Mouse (Mus musculus) MEL (cell line): ENCODE results near the gene Ppp2r5b. TPM values are rescaled to one million over a fixed set of nuclear protein-coding genes. Genes with fewer than 3 reads are reported as not detected.

Experiments used
- DNase-seq: peaks from one replicate; pipeline ENCODE4 v3.0.0; 2011; ENCODE audit warnings: low read depth, low spot score
- H3K27ac ChIP-seq: 2 replicates; pipeline ENCODE4 v1.5.1; 2012; ENCODE audit warnings: low read depth, mild to moderate bottlenecking, control low read depth, low read length, moderate library complexity; ENCODE audit not compliant: control insufficient read depth
- H3K27me3 ChIP-seq, 2 experiments: fragments of 150-350 bp in 1 of 2; sonication (generic) in 1 of 2; 2 replicates each; pipeline ENCODE4 v1.6.1; 2012; ENCODE audit warnings: low read length in 2 of 2, mild to moderate bottlenecking in 2 of 2, improper control_type of control experiment in 1 of 2, moderate library complexity in 1 of 2; ENCODE audit not compliant: insufficient read depth in 2 of 2, control insufficient read depth in 1 of 2
- H3K36me3 ChIP-seq, 2 experiments: 2 replicates each; pipeline ENCODE4 v1.6.1; 2012 to 2014; ENCODE audit warnings: low read length in 2 of 2, improper control_type of control experiment in 1 of 2, inconsistent platforms in 1 of 2, mild to moderate bottlenecking in 1 of 2; ENCODE audit not compliant: insufficient read depth in 2 of 2, control insufficient read depth in 1 of 2
- H3K4me1 ChIP-seq, 2 experiments: fragments of 150-350 bp in 1 of 2; sonication (generic) in 1 of 2; 2 replicates each; pipeline ENCODE4 v1.6.1; 2012; ENCODE audit warnings: low read length in 2 of 2, improper control_type of control experiment in 1 of 2, mild to moderate bottlenecking in 1 of 2; ENCODE audit not compliant: insufficient read depth in 2 of 2, control insufficient read depth in 1 of 2
- H3K4me3 ChIP-seq, 2 experiments: fragments of 150-350 bp in 1 of 2; sonication (generic) in 1 of 2; 2 replicates each; pipeline ENCODE4 v1.5.1; 2012; ENCODE audit warnings: low read depth in 2 of 2, low read length in 2 of 2, mild to moderate bottlenecking in 2 of 2, moderate library complexity in 2 of 2, control low read depth in 1 of 2, improper control_type of control experiment in 1 of 2; ENCODE audit not compliant: control insufficient read depth in 1 of 2, insufficient read depth in 1 of 2
- H3K79me2 ChIP-seq: 2 replicates; pipeline ENCODE4 v1.6.1; 2012; ENCODE audit warnings: mild to moderate bottlenecking, low read length, moderate library complexity; ENCODE audit not compliant: control insufficient read depth, poor library complexity, insufficient read depth
- H3K9ac ChIP-seq: 2 replicates; pipeline ENCODE4 v1.6.1; 2012; ENCODE audit warnings: low read depth, mild to moderate bottlenecking, control low read depth, low read length, moderate library complexity; ENCODE audit not compliant: control insufficient read depth, poor library complexity, severe bottlenecking
- H3K9me3 ChIP-seq: fragments of 150-350 bp; sonication (generic); replicated peaks from 2 replicates; pipeline ENCODE4 v1.6.1; 2012; ENCODE audit warnings: mild to moderate bottlenecking, low read length, improper control_type of control experiment, moderate library complexity; ENCODE audit not compliant: insufficient read depth
- BHLHE40 ChIP-seq: IDR thresholded peaks from 2 replicates; pipeline ENCODE4 v1.6.1; 2012; ENCODE audit warnings: low read depth, mild to moderate bottlenecking, inconsistent platforms, low read length, improper control_type of control experiment, borderline replicate concordance
- CHD1 ChIP-seq: IDR thresholded peaks from 2 replicates; pipeline ENCODE4 v1.6.1; 2012; ENCODE audit warnings: low read depth, mild to moderate bottlenecking, inconsistent platforms, low read length, improper control_type of control experiment
- E2F4 ChIP-seq: IDR thresholded peaks from 2 replicates; pipeline ENCODE4 v1.6.1; 2011; ENCODE audit warnings: low read depth, low read length, improper control_type of control experiment, borderline replicate concordance
- EP300 ChIP-seq, 2 experiments: IDR thresholded peaks; 2 replicates each; pipeline ENCODE4 v1.6.1; 2011; ENCODE audit warnings: improper control_type of control experiment in 2 of 2, low read length in 2 of 2, low read depth in 1 of 2, mild to moderate bottlenecking in 1 of 2
- HCFC1 ChIP-seq: IDR thresholded peaks from 2 replicates; pipeline ENCODE4 v1.6.1; 2012; ENCODE audit warnings: low read depth, mild to moderate bottlenecking, inconsistent platforms, low read length, improper control_type of control experiment, moderate library complexity
- JUND ChIP-seq: IDR thresholded peaks from 2 replicates; pipeline ENCODE4 v1.6.1; 2011; ENCODE audit warnings: low read depth, mild to moderate bottlenecking, improper control_type of control experiment, low read length
- KAT2A ChIP-seq: conservative IDR thresholded peaks from 2 replicates; pipeline ENCODE4 v1.6.1; 2012; ENCODE audit warnings: low read depth, low read length, improper control_type of control experiment, inconsistent platforms
- MAFK ChIP-seq: IDR thresholded peaks from 2 replicates; pipeline ENCODE4 v1.6.1; 2011; ENCODE audit warnings: low read depth, mild to moderate bottlenecking, low read length, improper control_type of control experiment, borderline replicate concordance
- MYB ChIP-seq: IDR thresholded peaks from 2 replicates; pipeline ENCODE4 v1.6.1; 2011; ENCODE audit warnings: mild to moderate bottlenecking, low read depth, low read length, improper control_type of control experiment
- MYC ChIP-seq: IDR thresholded peaks from 2 replicates; pipeline ENCODE4 v1.6.1; 2011; ENCODE audit warnings: low read depth, mild to moderate bottlenecking, low read length, improper control_type of control experiment, moderate library complexity
- SMC3 ChIP-seq: IDR thresholded peaks from 2 replicates; pipeline ENCODE4 v1.6.1; 2011; ENCODE audit warnings: low read depth, low read length, improper control_type of control experiment
- UBTF ChIP-seq: IDR thresholded peaks from 2 replicates; pipeline ENCODE4 v1.6.1; 2012; ENCODE audit warnings: low read depth, mild to moderate bottlenecking, inconsistent platforms, low read length, improper control_type of control experiment, moderate library complexity, borderline replicate concordance; ENCODE audit not compliant: insufficient read depth
- ZKSCAN1 ChIP-seq: IDR thresholded peaks from 2 replicates; pipeline ENCODE4 v1.6.1; 2012; ENCODE audit warnings: low read depth, mild to moderate bottlenecking, inconsistent platforms, low read length, improper control_type of control experiment, moderate library complexity
- polyA plus RNA-seq, 2 experiments: library from polyadenylated mRNA; stranded (reverse) in 1 of 2; unstranded in 1 of 2; fragments of >175 nt in 1 of 2; fragments of >200 nt in 1 of 2; gene quantifications; 2 replicates each; pipeline versions ENCODE4 v1.2.1 to v1.2.4; 2012; ENCODE audit warnings: low replicate concordance in 2 of 2, low read depth in 1 of 2; ENCODE audit not compliant: insufficient read length in 2 of 2, insufficient read depth in 1 of 2, missing spikeins in 1 of 2
- total RNA-seq: library from RNA; depleted of rRNA; stranded (reverse); fragments of 300-350 nt; gene quantifications from 2 replicates; pipeline ENCODE4 v1.2.3, GENCODE M21; 2012; rRNA removed

Gene Ppp2r5b
- total and polyA plus RNA-seq, 3 experiments = 14.7 to 15.6 TPM; not detected in 1

- no peak overlapping the region for H3K27ac ChIP-seq
- no peaks in the 10 kb centered on the region for H3K4me1 ChIP-seq
- no peaks in the 10 kb centered on the region for H3K79me2 ChIP-seq
- H3K9ac ChIP-seq = no peak overlapping the region
- no peaks in the 10 kb centered on the region for H3K36me3 ChIP-seq
- DNase-seq = no peak
- no peaks in the 10 kb centered on the region for H3K9me3 ChIP-seq
- H3K27me3 ChIP-seq = peaks cover 0 to 2% of the 10 kb centered on the region in 2 experiments; a peak in 3 of 4 replicates
- no peak for TF ChIP-seq SMC3
- no peak for TF ChIP-seq MYC
- no peak for TF ChIP-seq ZKSCAN1
- TF ChIP-seq EP300 (IDR thresholded peaks at IDR 0.05; ENCODE audit: low read depth in 1 of 2, low read length in 2 of 2) = no peak
- no peak for TF ChIP-seq MAFK
- no peak for TF ChIP-seq JUND
- no peak for TF ChIP-seq MYB
- no peak for TF ChIP-seq E2F4
- no peak for TF ChIP-seq BHLHE40
- TF ChIP-seq KAT2A = no peak
- no peak for TF ChIP-seq UBTF
- no peak for TF ChIP-seq HCFC1
- no peak for TF ChIP-seq CHD1
- no peak overlapping the region for H3K4me3 ChIP-seq
These were observed 56.9 kb downstream of the Ppp2r5b start for GRCm38 (mm10) chr19:6178775-6179174.

Other genes starting within 250 kb of the Ppp2r5b start
- not detected in 2 replicates for gene Slc22a20, start 249.7 kb downstream of the Ppp2r5b start, total RNA-seq
- not detected for gene Slc22a20, start 249.7 kb downstream of the Ppp2r5b start, polyA plus RNA-seq
- 42.5 and 43.4 TPM in 2 replicates for gene Capn1, start 220.0 kb downstream of the Ppp2r5b start, total RNA-seq
- gene Capn1, start 220.0 kb downstream of the Ppp2r5b start, polyA plus RNA-seq = 10 to 100 TPM in 1 of 2 experiments, not detected in 1; 75.2 TPM
- gene Syvn1, start 189.3 kb downstream of the Ppp2r5b start, total RNA-seq = 12.5 and 14.3 TPM in 2 replicates
- gene Syvn1, start 189.3 kb downstream of the Ppp2r5b start, polyA plus RNA-seq = 10 to 100 TPM in 1 of 2 experiments, not detected in 1; 55.0 TPM
- gene Mrpl49, start 178.1 kb downstream of the Ppp2r5b start, total RNA-seq = 65.1 and 81.6 TPM in 2 replicates
- gene Mrpl49, start 178.1 kb downstream of the Ppp2r5b start, polyA plus RNA-seq = 10 to 100 TPM in 1 of 2 experiments, not detected in 1; 98.7 TPM
- gene Fau, start 178.0 kb downstream of the Ppp2r5b start, total RNA-seq = 2,020 and 2,413 TPM in 2 replicates
- gene Fau, start 178.0 kb downstream of the Ppp2r5b start, polyA plus RNA-seq = 1,000 to 10,000 TPM in 1 of 2 experiments, not detected in 1; 2,967 TPM
- gene Znhit2, start 174.7 kb downstream of the Ppp2r5b start, total RNA-seq = 26.3 and 37.3 TPM in 2 replicates
- 10 to 100 TPM in 1 of 2 experiments, not detected in 1; 27.0 TPM for gene Znhit2, start 174.7 kb downstream of the Ppp2r5b start, polyA plus RNA-seq
- 7.6 and 8.0 TPM in 2 replicates for gene Tm7sf2, start 167.5 kb downstream of the Ppp2r5b start, total RNA-seq
- gene Tm7sf2, start 167.5 kb downstream of the Ppp2r5b start, polyA plus RNA-seq = 10 to 100 TPM in 1 of 2 experiments, not detected in 1; 13.1 TPM
- 29.4 and 30.9 TPM in 2 replicates for gene Vps51, start 158.6 kb downstream of the Ppp2r5b start, total RNA-seq
- gene Vps51, start 158.6 kb downstream of the Ppp2r5b start, polyA plus RNA-seq = 10 to 100 TPM in 1 of 2 experiments, not detected in 1; 60.5 TPM
- not detected in 2 replicates for gene Tmem262, start 155.8 kb downstream of the Ppp2r5b start, total RNA-seq
- gene Tmem262, start 155.8 kb downstream of the Ppp2r5b start, polyA plus RNA-seq = under 1 TPM in 1 of 2 experiments, not detected in 1; 0.18 TPM
- gene Gm28374, start 153.6 kb downstream of the Ppp2r5b start, total RNA-seq = 0.42 and 0.65 TPM in 2 replicates
- under 1 TPM in 1 of 2 experiments, not detected in 1; 0.46 TPM for gene Gm28374, start 153.6 kb downstream of the Ppp2r5b start, polyA plus RNA-seq
- gene Zfpl1, start 150.9 kb downstream of the Ppp2r5b start, total RNA-seq = 36.6 and 40.1 TPM in 2 replicates
- 10 to 100 TPM in 1 of 2 experiments, not detected in 1; 56.4 TPM for gene Zfpl1, start 150.9 kb downstream of the Ppp2r5b start, polyA plus RNA-seq
- gene Cdca5, start 150.9 kb downstream of the Ppp2r5b start, total RNA-seq = 41.1 and 48.5 TPM in 2 replicates
- 10 to 100 TPM in 1 of 2 experiments, not detected in 1; 56.5 TPM for gene Cdca5, start 150.9 kb downstream of the Ppp2r5b start, polyA plus RNA-seq
- gene AC131692.1, start 141.5 kb downstream of the Ppp2r5b start, total RNA-seq = 0.39 and 0.49 TPM in 2 replicates
- 1 to 10 TPM in 1 of 2 experiments, not detected in 1; 2.9 TPM for gene AC131692.1, start 141.5 kb downstream of the Ppp2r5b start, polyA plus RNA-seq
- gene Naaladl1, start 130.1 kb downstream of the Ppp2r5b start, total RNA-seq = 0.20 and 0.35 TPM in 2 replicates
- gene Naaladl1, start 130.1 kb downstream of the Ppp2r5b start, polyA plus RNA-seq = 1 to 10 TPM in 1 of 2 experiments, not detected in 1; 1.7 TPM
- 34.0 and 44.4 TPM in 2 replicates for gene Sac3d1, start 117.2 kb downstream of the Ppp2r5b start, total RNA-seq
- gene Sac3d1, start 117.2 kb downstream of the Ppp2r5b start, polyA plus RNA-seq = 10 to 100 TPM in 1 of 2 experiments, not detected in 1; 49.3 TPM
- 14.9 and 20.4 TPM in 2 replicates for gene Snx15, start 107.6 kb downstream of the Ppp2r5b start, total RNA-seq
- 10 to 100 TPM in 1 of 2 experiments, not detected in 1; 35.3 TPM for gene Snx15, start 107.6 kb downstream of the Ppp2r5b start, polyA plus RNA-seq
- gene Batf2, start 94.9 kb downstream of the Ppp2r5b start, total RNA-seq = 0.19 TPM in 1 of 2 replicates, not detected in the other
- gene Batf2, start 94.9 kb downstream of the Ppp2r5b start, polyA plus RNA-seq = under 1 TPM in 1 of 2 experiments, not detected in 1; 0.60 TPM
- gene Arl2, start 94.3 kb downstream of the Ppp2r5b start, total RNA-seq = 47.2 and 53.8 TPM in 2 replicates
- gene Arl2, start 94.3 kb downstream of the Ppp2r5b start, polyA plus RNA-seq = 100 to 1,000 TPM in 1 of 2 experiments, not detected in 1; 111 TPM
- gene Majin, start 51.5 kb downstream of the Ppp2r5b start, total RNA-seq = not detected in 2 replicates
- not detected for gene Majin, start 51.5 kb downstream of the Ppp2r5b start, polyA plus RNA-seq
- gene Gpha2, start 9.5 kb downstream of the Ppp2r5b start, total RNA-seq = not detected in 2 replicates
- gene Gpha2, start 9.5 kb downstream of the Ppp2r5b start, polyA plus RNA-seq = under 1 TPM in 1 of 2 experiments, not detected in 1; 0.19 TPM
- 7.9 and 10.6 TPM in 2 replicates for gene Atg2a, start 5.8 kb upstream of the Ppp2r5b start, total RNA-seq
- 10 to 100 TPM in 1 of 2 experiments, not detected in 1; 21.7 TPM for gene Atg2a, start 5.8 kb upstream of the Ppp2r5b start, polyA plus RNA-seq
- 57.8 and 65.9 TPM in 2 replicates for gene Ehd1, start 40.9 kb upstream of the Ppp2r5b start, total RNA-seq
- 100 to 1,000 TPM in 1 of 2 experiments, not detected in 1; 105 TPM for gene Ehd1, start 40.9 kb upstream of the Ppp2r5b start, polyA plus RNA-seq
- 2.0 and 2.6 TPM in 2 replicates for gene Cdc42bpg, start 70.6 kb upstream of the Ppp2r5b start, total RNA-seq
- 1 to 10 TPM in 1 of 2 experiments, not detected in 1; 4.5 TPM for gene Cdc42bpg, start 70.6 kb upstream of the Ppp2r5b start, polyA plus RNA-seq
- 37.7 and 39.4 TPM in 2 replicates for gene Men1, start 99.1 kb upstream of the Ppp2r5b start, total RNA-seq
- gene Men1, start 99.1 kb upstream of the Ppp2r5b start, polyA plus RNA-seq = 100 to 1,000 TPM in 1 of 2 experiments, not detected in 1; 132 TPM
- 8.0 and 10.2 TPM in 2 replicates for gene Map4k2, start 105.3 kb upstream of the Ppp2r5b start, total RNA-seq
- gene Map4k2, start 105.3 kb upstream of the Ppp2r5b start, polyA plus RNA-seq = 10 to 100 TPM in 1 of 2 experiments, not detected in 1; 22.3 TPM
- 65.7 and 71.9 TPM in 2 replicates for gene Sf1, start 127.8 kb upstream of the Ppp2r5b start, total RNA-seq
- 100 to 1,000 TPM; 211 to 245 TPM for gene Sf1, start 127.8 kb upstream of the Ppp2r5b start, polyA plus RNA-seq
- 0.62 and 0.73 TPM in 2 replicates for gene Pygm, start 148.5 kb upstream of the Ppp2r5b start, total RNA-seq
- 1 to 10 TPM in 1 of 2 experiments, not detected in 1; 3.3 TPM for gene Pygm, start 148.5 kb upstream of the Ppp2r5b start, polyA plus RNA-seq
- 176 TPM in 2 replicates for gene Rasgrp2, start 163.5 kb upstream of the Ppp2r5b start, total RNA-seq
- 100 to 1,000 TPM in 1 of 2 experiments, not detected in 1; 233 TPM for gene Rasgrp2, start 163.5 kb upstream of the Ppp2r5b start, polyA plus RNA-seq
- 0.07 and 0.39 TPM in 2 replicates for gene Nrxn2, start 182.9 kb upstream of the Ppp2r5b start, total RNA-seq
- gene Nrxn2, start 182.9 kb upstream of the Ppp2r5b start, polyA plus RNA-seq = under 1 TPM in 1 of 2 experiments, not detected in 1; 0.42 TPM